Mouse (Mus musculus): Measurements from ENCODE around the gene Gse1. TPM values are rescaled to one million over a fixed set of nuclear protein-coding genes. Genes with fewer than 3 reads are reported as not detected.

The Gse1 gene
- total RNA-seq, 2 experiments from 2014 or later: 28.9 to 30.8 TPM

DNA sequence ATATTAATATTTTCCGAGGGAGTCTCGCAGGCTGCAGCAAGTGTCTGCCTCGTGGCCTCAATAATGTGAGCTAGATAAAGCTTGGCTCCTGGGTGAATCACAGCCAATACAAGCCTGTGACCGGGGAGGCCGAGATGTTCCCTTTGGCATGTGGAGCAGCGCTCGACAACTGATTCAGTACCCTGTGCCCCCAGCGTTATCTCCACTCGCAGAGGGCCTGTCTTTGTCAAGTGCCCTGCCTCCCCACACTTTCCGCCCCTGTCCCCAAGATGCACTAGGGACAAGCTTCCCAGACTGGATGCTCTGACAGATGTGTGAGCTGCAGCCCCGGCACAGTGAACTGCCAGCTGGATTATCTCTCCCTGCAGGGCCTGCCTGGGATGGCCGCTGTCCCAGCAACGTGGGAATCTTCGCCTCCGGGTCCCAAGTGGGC lies 233.9 kb downstream of the Gse1 start:
- intact Hi-C loops (cut with DNase I): no loop called here
- DNase-seq: no peak

DNA sequence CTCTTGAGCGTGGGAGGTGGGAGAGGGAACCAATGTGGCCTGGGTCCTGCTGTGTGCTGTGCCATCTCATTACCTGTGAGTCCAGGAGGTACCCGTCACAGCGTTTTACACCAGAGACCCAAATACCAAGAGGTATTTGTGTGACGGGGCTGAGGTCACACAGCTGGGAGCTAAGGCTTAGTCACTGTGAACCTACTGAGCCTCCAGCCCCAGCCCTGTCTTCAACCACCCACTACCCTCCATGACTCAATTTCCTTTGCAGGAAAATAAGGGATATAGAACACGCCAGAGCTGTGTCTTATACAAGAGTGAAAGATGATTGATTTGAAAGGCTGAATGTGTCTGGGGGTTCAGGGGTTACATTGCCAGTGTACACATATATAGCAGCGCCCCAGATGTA lies 234.4 kb downstream of the Gse1 start:
- intact Hi-C loops (cut with DNase I): no loop called here
- no peak for DNase-seq

DNA sequence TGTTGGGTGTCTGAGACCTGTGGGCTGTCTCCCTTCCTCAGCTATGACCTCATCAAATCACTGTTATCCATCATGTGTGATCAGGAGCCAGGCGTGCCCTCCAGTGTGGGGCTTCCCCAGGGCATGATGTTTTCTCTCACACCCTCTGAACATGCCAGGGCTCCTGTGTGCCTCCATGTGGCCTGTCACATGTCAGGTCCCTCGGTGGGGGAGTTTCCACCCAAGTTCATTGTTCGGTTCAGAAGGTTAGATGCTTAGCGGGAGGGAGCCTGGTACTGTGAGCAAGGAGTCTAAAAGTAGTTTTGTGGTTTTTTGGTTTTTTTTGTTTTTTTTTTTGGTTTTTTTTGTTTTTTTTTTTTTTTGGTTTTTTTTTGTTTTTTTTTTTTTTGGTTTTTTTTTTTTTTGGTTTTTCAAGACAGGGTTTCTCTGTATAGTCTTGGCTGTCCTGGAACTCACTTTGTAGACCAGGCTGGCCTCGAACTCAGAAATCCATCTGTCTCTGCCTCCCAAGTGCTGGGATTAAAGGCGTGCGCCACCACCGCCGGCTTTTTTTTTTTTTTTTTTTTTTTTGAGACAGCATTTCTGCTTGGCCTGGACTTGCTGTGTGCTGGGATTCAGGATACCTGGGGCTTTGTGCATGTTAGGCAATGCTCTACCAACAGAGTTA lies 235.8 kb downstream of the Gse1 start:
- no peak for DNase-seq
- intact Hi-C loops (cut with DNase I): no loop called here

DNA sequence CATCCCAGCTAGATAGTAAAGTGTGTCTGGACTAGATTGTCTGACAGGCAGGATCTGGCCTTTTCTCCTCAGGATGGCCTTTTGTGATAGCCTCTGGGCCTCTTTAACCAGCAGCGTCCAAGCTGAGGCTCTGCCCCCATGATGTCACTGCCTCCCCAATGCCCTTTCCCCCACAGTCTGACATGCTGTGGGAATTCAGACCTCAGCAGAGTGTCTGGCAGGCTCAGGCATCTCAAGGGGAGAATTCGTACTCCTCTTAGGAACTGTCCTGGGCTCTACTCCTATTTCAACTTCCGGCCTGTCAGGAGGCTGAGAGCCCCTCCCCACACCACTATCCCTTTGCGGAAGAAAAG lies 236.3 kb downstream of the Gse1 start:
- intact Hi-C loops (cut with DNase I): no loop called here
- no peak for DNase-seq

DNA sequence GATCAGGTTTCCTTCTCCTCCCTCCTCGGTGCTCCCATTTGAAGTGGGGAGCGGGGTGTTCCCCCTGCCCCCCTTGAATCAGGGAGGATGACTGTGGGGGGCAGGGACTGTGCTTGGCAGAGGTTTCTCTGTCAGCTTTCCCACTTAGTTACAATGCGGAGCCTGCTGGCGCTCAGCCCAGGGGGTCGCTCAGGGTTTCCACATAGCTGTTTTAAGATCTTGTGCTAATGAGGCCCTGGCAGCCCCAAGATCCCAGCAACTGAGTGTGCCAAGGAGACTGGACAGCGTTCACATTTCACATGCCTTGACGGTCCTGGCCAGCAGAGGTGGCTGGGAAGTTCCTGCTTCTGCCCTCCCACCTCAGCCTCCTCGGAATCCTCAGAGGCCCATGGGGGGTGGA lies 237.5 kb downstream of the Gse1 start:
- DNase-seq: no peak
- intact Hi-C loops (cut with DNase I): no loop called here

DNA sequence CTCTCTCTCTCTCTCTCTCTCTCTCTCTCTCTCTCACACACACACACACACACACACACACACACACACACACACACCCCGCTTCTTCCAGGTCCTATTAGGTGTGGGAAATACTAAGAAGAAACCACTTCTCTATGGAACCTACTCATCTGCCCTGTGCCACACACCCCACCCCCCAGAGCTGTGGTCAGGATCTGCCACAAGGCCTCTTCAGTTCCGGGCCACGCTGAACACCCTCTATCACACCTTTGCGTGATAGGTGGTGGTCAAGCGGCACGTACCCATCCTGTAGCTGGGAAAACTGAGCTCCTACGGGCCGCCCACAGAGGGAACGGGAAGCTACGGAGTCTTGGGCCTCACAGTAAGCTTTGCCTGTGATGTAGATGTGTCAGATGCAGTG lies 238.0 kb downstream of the Gse1 start:
- intact Hi-C loops (cut with DNase I): no loop called here

DNA sequence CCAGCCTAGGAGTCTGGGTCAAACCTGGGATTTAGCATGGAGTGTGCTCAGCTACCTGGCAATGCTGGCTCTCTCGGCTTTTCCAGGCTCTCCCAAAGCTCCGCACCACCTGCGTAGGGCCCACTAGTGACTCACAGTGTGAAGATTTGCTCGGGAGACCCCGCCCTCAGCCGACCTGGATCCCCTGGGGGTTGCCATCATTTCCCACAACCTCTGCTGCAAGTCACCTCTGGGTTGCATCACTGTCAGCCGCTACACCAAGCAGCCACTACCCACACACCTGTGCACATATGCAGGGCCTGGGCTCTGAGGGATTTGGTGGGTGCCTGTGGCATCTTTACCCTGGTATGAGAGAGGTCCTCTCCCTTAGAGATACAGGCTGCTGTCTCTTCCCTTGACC lies 239.3 kb downstream of the Gse1 start:
- intact Hi-C loops (cut with DNase I): no loop called here
- no peak for DNase-seq

More for the DNA sequence above, 238.0 kb downstream of the Gse1 start:
- DNase-seq: no peak

DNA sequence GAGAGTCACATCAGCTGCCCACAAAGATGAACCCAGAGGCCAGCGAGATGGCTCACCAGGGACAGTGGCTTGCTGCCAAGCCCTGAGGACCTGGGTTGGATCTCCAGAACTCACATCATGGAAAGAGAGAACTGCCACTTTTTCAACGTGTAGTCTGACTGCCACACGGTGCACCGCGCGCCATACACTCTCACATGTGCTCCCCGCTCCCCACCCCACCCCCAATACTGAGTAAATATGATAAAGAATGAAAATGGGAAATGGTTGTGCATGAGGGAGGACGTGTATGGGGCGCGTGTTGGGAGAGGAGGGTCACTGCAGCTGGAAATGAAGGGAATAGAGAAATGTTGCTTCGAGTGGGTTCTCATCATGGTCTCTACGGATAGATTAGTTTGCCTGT lies 241.9 kb downstream of the Gse1 start:
- no peak for DNase-seq
- intact Hi-C loops (cut with DNase I): loop anchor here (5.0 kb wide), 1 partner anchor 63 kb away; no protein-coding TSS in a partner anchor

DNA sequence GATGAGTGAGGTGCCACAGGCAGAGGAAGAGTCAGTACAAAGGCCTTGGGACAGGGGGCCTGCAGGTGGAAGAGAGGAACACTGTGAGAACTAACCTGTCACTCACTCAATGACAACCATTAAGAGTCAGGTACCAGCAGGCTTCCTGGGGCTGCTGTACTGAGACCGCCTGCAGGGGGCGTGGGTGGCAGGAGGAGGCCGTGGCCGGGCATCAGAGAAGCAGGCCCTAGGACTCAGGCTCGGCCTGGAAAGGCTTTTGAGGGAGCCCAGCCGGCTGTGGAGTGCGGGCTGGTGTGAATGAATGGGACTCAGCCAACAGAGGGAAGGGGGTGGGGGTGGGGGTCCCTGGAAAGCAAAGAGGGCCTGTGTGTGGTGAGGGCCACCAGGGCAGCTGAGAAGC lies 242.9 kb downstream of the Gse1 start:
- intact Hi-C loops (cut with DNase I): loop anchor here (5.0 kb wide), 1 partner anchor 64 kb away; no protein-coding TSS in a partner anchor
- no peak for DNase-seq

DNA sequence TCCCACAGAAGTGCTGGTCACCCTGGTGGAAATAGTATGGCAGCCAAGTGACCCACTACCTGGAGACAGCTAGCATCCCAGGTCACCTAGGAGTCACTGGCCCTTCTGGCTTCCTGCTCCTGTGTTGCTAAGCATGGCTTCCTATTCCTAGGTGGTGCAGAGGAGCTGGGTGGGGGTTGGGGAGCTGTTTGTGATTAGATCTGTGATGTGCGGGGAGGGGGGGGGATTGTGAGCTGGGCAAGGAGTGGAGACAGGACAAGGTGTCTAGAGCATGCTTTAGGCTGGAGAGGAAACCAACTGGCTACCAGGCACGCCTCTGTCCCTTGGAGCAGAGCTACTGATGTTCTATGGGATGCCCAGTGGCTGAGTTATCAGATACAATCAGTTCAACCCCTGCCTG lies 243.5 kb downstream of the Gse1 start:
- no peak for DNase-seq
- intact Hi-C loops (cut with DNase I): loop anchor here (5.0 kb wide), 1 partner anchor 64 kb away; no protein-coding TSS in a partner anchor

DNA sequence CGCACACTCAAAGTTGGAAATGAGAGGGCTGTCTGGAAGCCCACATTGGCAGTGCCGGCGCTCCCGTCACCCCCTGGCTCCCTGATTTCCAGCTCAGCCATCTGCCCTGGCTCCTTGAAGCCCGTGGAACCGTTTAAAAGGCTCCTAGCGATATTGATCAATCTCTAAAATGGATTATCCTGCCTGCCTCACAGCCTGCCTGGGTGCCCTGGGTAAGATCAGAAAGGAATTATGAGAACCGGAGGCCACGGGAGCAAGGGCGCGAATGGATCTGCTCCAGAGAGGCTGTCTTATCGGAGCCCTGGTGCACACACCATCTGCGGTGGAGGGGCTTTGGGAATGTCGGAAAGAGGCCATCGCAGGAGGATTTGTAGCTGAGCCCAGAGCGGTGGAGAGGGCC lies 244.0 kb downstream of the Gse1 start:
- intact Hi-C loops (cut with DNase I): loop anchor here (5.0 kb wide), 1 partner anchor 65 kb away; no protein-coding TSS in a partner anchor
- DNase-seq: no peak

DNA sequence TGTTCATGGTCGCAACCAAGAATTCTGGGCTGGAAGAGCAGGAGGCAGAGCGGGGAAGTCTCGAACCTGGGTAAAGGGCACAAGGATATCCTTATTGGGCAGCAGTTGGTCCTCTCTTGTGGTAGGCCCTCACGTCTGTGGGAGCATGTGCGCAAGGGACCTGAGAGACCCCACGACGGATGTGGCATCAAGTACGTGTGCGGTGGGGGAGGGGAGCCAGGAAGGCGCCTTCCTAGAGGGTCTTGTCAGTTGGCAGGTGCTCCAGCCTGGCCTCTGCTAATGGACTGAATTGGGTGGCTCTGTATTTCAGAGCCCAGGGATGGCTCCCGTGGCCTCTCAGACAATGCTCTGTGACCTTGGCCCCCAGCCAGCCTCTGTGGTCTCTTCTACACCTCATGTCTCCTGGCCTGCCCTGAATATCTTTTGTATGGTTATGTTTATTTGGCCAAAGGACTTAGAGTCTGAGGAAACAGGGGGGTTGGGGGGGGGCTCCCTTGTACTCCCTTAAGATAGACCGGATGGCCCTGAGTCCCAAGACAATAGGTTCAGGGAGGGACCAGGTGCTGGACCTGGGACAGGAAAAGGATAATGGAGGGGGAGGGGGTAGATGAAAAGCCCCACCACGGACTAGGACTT lies 245.6 kb downstream of the Gse1 start:
- intact Hi-C loops (cut with DNase I): loop anchor here (5.0 kb wide), 1 partner anchor 67 kb away; no protein-coding TSS in a partner anchor

DNA sequence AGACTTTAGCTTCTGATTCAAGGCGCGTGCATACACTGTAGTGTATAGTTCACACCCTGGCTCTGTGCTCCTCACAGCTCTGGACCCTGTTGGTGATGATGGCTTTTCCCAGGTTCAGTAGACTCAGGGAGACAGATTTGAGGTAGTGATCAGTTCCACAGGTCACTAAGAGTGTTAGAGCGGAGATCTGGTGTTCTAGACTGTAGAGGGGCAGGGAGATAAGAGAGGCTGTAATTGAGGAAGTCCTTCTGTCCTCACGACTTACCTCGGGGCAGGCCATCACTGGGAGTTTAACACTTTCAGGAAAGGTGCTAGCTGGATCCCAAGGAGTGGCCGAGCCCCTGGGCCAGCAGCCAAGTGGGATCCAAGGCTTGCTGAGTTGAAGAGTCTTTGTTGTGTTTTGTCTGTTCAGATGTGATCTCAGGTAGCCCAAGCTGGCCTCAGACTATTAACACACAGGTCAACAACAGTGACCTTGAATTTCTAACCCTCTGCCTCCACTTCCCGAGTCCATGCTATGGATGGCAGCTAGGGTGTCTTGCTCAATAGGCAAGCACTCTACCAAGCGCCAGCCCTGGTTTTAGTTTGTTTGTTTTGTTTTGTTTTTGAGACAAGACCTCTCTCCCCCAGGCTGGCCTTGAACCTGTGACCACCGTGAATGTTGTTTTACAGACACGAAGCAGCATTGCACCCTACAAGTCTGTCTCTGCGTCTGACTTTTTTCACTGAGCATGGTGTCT lies 246.4 kb downstream of the Gse1 start:
- DNase-seq: no peak
- intact Hi-C loops (cut with DNase I): loop anchor here (5.0 kb wide), 1 partner anchor 67 kb away; no protein-coding TSS in a partner anchor

More for the DNA sequence above, 245.6 kb downstream of the Gse1 start:
- no peak for DNase-seq

DNA sequence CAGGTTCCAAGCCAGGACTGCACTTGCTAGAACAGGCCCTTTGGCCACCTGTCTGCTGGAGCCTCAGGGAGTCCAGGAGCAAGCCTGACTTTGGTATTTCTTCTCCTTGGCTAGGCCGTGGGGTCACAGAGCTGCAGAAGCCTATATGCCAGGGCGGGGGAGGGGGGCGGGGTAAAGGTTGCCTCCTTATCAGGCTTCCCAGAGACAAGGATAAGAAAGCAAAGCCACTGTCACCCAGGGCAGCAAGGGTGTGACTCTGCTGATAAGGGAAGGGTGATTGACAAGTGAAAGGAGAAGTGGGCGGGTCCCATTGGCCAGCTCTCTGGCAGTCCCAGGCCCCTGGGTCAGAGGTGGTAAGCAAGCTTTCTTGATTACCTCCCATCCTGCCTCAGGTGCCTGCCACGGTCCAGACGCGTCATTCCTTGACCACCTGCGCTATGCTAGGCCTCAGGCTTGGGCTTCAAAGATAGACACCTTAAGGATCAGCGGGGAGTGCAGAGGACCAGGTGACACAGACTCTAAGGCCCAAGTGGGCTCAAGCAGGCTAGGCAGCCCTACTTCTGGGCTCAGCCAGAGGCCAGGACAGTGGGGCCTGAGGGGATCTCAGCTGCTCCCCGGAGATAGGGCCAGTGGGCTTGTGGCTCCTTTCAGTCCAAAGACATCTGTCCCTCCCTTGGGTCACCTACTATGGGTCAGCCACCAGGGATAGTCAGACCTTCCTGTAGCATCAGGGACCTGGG lies 247.4 kb downstream of the Gse1 start:
- intact Hi-C loops (cut with DNase I): no loop called here
- no peak for DNase-seq

DNA sequence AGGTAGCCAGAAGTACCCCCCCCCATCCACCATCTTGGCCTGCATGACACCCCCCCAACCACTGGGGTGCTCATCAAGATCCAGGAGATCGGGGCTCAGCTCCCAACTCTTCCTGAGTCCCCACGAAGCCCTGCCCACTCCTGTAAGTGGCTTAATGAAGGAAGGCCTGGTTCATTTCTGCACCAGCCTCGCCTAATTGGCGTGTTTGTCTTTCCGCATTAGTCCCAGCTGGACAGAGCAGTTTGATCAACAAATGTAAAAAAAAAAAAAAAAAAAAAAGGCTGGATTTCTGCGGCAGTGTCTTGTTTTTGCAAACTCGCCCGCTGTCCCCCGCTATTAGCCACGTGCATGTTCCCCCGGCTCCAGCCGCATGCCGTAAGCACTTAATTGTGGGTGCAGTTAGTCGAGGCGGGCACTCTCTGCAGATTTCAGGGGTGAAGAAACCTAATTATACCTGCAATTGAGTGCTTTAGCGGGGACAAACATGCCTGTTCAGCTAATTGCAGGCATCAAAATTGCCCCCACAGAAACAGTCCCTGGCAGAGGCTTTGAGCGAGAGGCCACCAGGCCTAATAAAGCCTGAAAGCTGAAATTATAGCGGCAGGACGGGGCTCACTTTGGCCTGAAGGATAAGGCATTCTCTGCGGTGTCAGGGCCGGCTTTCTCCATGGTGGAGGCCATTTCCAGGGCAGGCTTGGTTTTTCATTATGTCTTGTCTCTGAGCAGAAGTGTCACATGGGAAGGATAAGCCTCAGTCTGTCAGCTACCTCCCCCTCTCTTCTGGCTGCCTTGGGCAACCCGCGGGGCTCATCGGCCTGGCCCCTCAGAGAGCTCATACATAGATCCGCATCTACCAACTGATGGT lies 248.7 kb downstream of the Gse1 start:
- intact Hi-C loops (cut with DNase I): no loop called here
- DNase-seq: no peak

DNA sequence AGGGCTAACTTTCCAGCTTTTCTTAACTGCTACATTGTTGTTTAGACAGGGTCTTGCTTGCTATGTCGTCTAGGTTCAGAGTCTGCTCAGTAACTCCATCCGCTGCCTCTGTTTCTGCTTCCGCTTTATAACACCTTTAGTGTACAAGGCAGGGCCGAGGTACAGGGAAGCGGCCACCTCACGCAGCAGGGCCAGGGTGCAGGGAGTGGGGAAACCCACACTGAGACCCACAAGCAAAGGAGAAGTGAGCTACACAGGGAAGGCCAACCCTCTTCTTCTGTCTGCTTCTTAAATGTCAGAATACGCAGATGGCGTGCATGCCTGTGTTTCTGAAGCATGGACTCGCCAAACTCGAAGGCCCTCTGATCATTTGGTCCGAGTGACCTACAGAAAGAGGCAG lies 250.5 kb downstream of the Gse1 start:
- no peak for DNase-seq
- intact Hi-C loops (cut with DNase I): no loop called here

DNA sequence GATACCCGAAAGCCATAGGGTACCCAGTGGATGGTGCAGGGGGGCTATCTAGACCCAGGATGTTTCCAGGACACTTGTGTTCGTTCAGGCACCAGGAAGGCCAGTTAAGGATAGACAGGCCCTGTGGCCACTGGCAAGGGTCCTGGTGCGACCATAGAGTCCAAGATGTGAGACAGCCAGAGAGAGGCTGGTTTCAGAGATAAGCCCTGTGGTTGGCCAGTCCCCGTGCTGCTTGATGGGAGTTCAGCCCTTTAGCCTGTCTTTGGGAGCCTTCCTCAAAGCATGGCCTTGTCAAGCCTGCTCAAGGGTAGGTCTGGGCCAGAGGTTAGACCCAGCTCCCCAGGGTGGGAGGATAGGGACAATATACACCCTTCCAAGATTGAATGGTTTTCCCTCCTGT lies 251.4 kb downstream of the Gse1 start:
- DNase-seq: no peak

DNA sequence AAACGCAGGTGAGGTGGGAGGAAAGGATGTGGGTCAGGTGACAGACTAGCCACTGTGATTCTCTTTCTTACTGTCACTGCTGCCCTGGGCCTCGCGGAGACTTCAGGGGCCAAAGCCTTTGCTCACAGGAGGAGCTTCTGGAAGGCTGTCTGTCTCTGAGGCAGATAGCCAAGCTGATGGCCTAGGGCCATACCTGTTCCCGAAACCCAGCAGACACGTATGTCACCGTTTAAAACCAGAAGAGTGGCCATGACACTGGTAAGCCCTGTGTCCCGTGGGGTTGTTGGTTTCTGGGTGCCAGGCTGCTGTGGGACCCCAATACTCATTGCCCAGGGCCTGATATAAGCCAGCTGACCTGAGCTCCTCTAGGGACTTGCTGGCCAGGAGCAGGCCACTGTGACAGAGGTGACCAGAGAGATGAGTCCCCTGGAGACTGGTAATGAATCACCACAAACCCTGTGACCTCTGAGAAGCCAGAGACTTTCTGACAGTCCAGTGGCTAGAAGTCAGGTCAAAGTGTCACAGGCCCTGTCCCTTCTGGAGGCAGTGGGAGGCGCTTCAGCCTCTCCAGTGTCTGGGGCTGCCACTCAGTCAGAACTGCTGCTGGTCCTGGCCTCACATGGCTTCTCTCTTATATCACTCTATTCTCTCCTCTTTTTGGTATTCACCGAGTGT lies 253.9 kb downstream of the Gse1 start:
- no peak for DNase-seq
- intact Hi-C loops (cut with DNase I): no loop called here

More for the DNA sequence above, 251.4 kb downstream of the Gse1 start:
- intact Hi-C loops (cut with DNase I): no loop called here

DNA sequence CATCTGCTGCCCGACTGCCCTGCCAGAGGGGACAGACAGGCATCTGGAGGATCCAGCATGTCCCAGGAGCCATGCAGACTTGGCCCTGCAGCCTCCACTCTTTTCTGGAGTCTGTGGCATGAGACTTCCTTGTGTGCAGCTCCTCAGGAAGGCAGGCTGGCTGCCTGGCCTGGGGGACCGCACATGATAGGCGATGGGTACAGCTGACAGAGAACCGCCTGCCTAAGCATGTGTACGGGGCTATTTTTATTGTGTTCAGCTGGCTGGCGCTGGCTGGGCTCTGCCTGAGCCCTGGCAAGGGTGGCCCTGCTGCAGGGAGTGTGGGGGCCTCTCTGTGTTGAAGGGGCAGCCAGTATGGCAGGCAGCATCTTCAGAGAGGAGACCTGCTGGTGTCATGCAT lies 256.2 kb downstream of the Gse1 start:
- no peak for DNase-seq
- intact Hi-C loops (cut with DNase I): no loop called here

All from gastrocnemius, postnatal 36 days (tissue).